Mouse (Mus musculus) T-helper 2 cell (primary cell): Measurements from ENCODE around the gene Slc35b1.

Source experiments
- in situ Hi-C: fragments of 300-600 bp; cut with MboI, MseI; formaldehyde crosslinking; loops from one replicate; pipeline ENCODE4 v1.15.1; 2025; ENCODE audit warnings: high pct_unique_total_duplicates

The Slc35b1 gene

GRCm38 (mm10) chr11:95431344-95431743 is 46.9 kb downstream of the Slc35b1 start:
- in situ Hi-C loops, result loop anchor here (5.0 kb wide), 1 partner anchor 44 kb away; no protein-coding TSS in a partner anchor

DNA sequence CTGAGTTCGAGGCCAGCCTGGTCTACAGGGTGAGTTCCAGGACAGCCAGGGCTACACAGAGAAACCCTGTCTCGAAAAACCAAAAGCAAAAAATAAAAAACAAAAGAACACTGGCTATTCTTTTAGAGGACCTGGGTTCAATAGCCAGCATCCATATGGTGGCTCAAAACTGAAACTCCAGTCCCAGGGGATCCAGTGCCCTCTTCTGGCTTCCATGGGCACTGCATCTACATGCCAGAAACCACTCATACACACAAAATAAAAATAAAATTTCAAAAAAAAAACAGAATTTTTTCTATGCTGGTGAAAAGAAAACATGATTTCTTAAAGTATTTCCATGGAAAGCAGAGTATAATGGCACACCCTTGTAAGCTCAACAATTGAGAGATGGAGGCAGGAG is 47.7 kb downstream of the Slc35b1 start:
- in situ Hi-C loops, result loop anchor here (5.0 kb wide), 1 partner anchor 45 kb away; no protein-coding TSS in a partner anchor
